Mouse (Mus musculus): Measurements from ENCODE around the gene Tex2. TPM values are rescaled to one million over a fixed set of nuclear protein-coding genes. Genes with fewer than 3 reads are reported as not detected.

Gene Tex2
- polyA plus RNA-seq, 1 experiment from 2014 or later: 12.3 TPM

GRCm38 (mm10) chr11:106465932-106466331 is 147.3 kb downstream of the Tex2 start:
- no peak for ATAC-seq (replicated peaks; ENCODE audit: insufficient number of reproducible peaks, low FRiP score, low TSS enrichment)
- Histone ChIP-seq H3K4me2 (no peak overlapping the region), H3K36me3 (ENCODE audit: control insufficient read depth, insufficient read depth, low read length) (no peaks in the 10 kb centered on the region), H3K9me3 (replicated peaks; ENCODE audit: control insufficient read depth, low read length) (no peaks in the 10 kb centered on the region), H3K4me1 (ENCODE audit: control insufficient read depth, insufficient read depth, low read length) (peaks cover 7% of the 10 kb centered on the region), H3K27me3 (ENCODE audit: control insufficient read depth, insufficient read depth, low read length) (no peaks in the 10 kb centered on the region), H3K4me3 (ENCODE audit: low read depth, low read length) (no peak overlapping the region), H3K9ac (ENCODE audit: low read depth, low read length) (no peak overlapping the region), H3K27ac (ENCODE audit: low read depth, low read length) (no peak overlapping the region)
- 88% methylated on average over 4 of the region's 4 CpGs for WGBS (ENCODE audit: insufficient replicate concordance)

GRCm38 (mm10) chr11:106465545-106465903 is 147.7 kb downstream of the Tex2 start:
- no peaks in the 10 kb centered on the region for H3K9me3 ChIP-seq (replicated peaks; ENCODE audit: control insufficient read depth, low read length)
- H3K36me3 ChIP-seq (ENCODE audit: control insufficient read depth, insufficient read depth, low read length): no peaks in the 10 kb centered on the region
- ATAC-seq (replicated peaks; ENCODE audit: insufficient number of reproducible peaks, low FRiP score, low TSS enrichment): no peak
- no peak overlapping the region for H3K27ac ChIP-seq (ENCODE audit: low read depth, low read length)
- no peak overlapping the region for H3K4me3 ChIP-seq (ENCODE audit: low read depth, low read length)
- peaks cover 7% of the 10 kb centered on the region for H3K4me1 ChIP-seq (ENCODE audit: control insufficient read depth, insufficient read depth, low read length)
- H3K9ac ChIP-seq (ENCODE audit: low read depth, low read length): no peak overlapping the region
- 91% methylated on average over 1 of the region's 1 CpGs for WGBS (ENCODE audit: insufficient replicate concordance)
- H3K4me2 ChIP-seq: no peak overlapping the region
- H3K27me3 ChIP-seq (ENCODE audit: control insufficient read depth, insufficient read depth, low read length): no peaks in the 10 kb centered on the region

- H3K4me2 ChIP-seq: no peak overlapping the region
- WGBS (ENCODE audit: insufficient replicate concordance): 82% methylated on average over 4 of the region's 4 CpGs
- no peaks in the 10 kb centered on the region for H3K27me3 ChIP-seq (ENCODE audit: control insufficient read depth, insufficient read depth, low read length)
- ATAC-seq (replicated peaks; ENCODE audit: insufficient number of reproducible peaks, low FRiP score, low TSS enrichment): no peak
- H3K9me3 ChIP-seq (replicated peaks; ENCODE audit: control insufficient read depth, low read length): no peaks in the 10 kb centered on the region
- H3K4me1 ChIP-seq (ENCODE audit: control insufficient read depth, insufficient read depth, low read length): peaks cover 7% of the 10 kb centered on the region
- H3K36me3 ChIP-seq (ENCODE audit: control insufficient read depth, insufficient read depth, low read length): no peaks in the 10 kb centered on the region
- no peak overlapping the region for H3K4me3 ChIP-seq (ENCODE audit: low read depth, low read length)
- no peak overlapping the region for H3K27ac ChIP-seq (ENCODE audit: low read depth, low read length)
- H3K9ac ChIP-seq (ENCODE audit: low read depth, low read length): no peak overlapping the region
These were observed 148.3 kb downstream of the Tex2 start for GRCm38 (mm10) chr11:106464681-106465544.

GRCm38 (mm10) chr11:106463845-106464244 is 149.4 kb downstream of the Tex2 start:
- H3K9me3 ChIP-seq (replicated peaks; ENCODE audit: control insufficient read depth, low read length): no peaks in the 10 kb centered on the region
- no peak overlapping the region for H3K27ac ChIP-seq (ENCODE audit: low read depth, low read length)
- no peak overlapping the region for H3K4me2 ChIP-seq
- WGBS (ENCODE audit: insufficient replicate concordance): 80% methylated on average over 5 of the region's 5 CpGs
- no peaks in the 10 kb centered on the region for H3K36me3 ChIP-seq (ENCODE audit: control insufficient read depth, insufficient read depth, low read length)
- H3K27me3 ChIP-seq (ENCODE audit: control insufficient read depth, insufficient read depth, low read length): no peaks in the 10 kb centered on the region
- no peak overlapping the region for H3K4me3 ChIP-seq (ENCODE audit: low read depth, low read length)
- H3K9ac ChIP-seq (ENCODE audit: low read depth, low read length): no peak overlapping the region
- no peak for ATAC-seq (replicated peaks; ENCODE audit: insufficient number of reproducible peaks, low FRiP score, low TSS enrichment)
- H3K4me1 ChIP-seq (ENCODE audit: control insufficient read depth, insufficient read depth, low read length): peaks cover 8% of the 10 kb centered on the region

- Histone ChIP-seq H3K36me3 (ENCODE audit: control insufficient read depth, insufficient read depth, low read length) (no peaks in the 10 kb centered on the region), H3K9ac (ENCODE audit: low read depth, low read length) (no peak overlapping the region), H3K4me2 (no peak overlapping the region), H3K4me3 (ENCODE audit: low read depth, low read length) (no peak overlapping the region), H3K27me3 (ENCODE audit: control insufficient read depth, insufficient read depth, low read length) (no peaks in the 10 kb centered on the region), H3K27ac (ENCODE audit: low read depth, low read length) (no peak overlapping the region), H3K9me3 (replicated peaks; ENCODE audit: control insufficient read depth, low read length) (no peaks in the 10 kb centered on the region), H3K4me1 (ENCODE audit: control insufficient read depth, insufficient read depth, low read length) (peaks cover 10% of the 10 kb centered on the region)
- ATAC-seq (replicated peaks; ENCODE audit: insufficient number of reproducible peaks, low FRiP score, low TSS enrichment): no peak
- 52% methylated on average over 3 of the region's 3 CpGs for WGBS (ENCODE audit: insufficient replicate concordance)
These were observed 150.9 kb downstream of the Tex2 start for GRCm38 (mm10) chr11:106462309-106462708.

GRCm38 (mm10) chr11:106461145-106461932 is 151.9 kb downstream of the Tex2 start:
- Histone ChIP-seq H3K4me2 (no peak overlapping the region), H3K36me3 (ENCODE audit: control insufficient read depth, insufficient read depth, low read length) (no peaks in the 10 kb centered on the region), H3K9me3 (replicated peaks; ENCODE audit: control insufficient read depth, low read length) (no peaks in the 10 kb centered on the region), H3K4me3 (ENCODE audit: low read depth, low read length) (no peak overlapping the region), H3K27me3 (ENCODE audit: control insufficient read depth, insufficient read depth, low read length) (no peaks in the 10 kb centered on the region), H3K27ac (ENCODE audit: low read depth, low read length) (no peak overlapping the region), H3K4me1 (ENCODE audit: control insufficient read depth, insufficient read depth, low read length) (peaks cover 10% of the 10 kb centered on the region), H3K9ac (ENCODE audit: low read depth, low read length) (no peak overlapping the region)
- ATAC-seq (replicated peaks; ENCODE audit: insufficient number of reproducible peaks, low FRiP score, low TSS enrichment): no peak
- 77% methylated on average over 5 of the region's 5 CpGs for WGBS (ENCODE audit: insufficient replicate concordance)

GRCm38 (mm10) chr11:106460671-106461070 is 152.6 kb downstream of the Tex2 start:
- H3K4me1 ChIP-seq (ENCODE audit: control insufficient read depth, insufficient read depth, low read length): peaks cover 10% of the 10 kb centered on the region
- H3K9me3 ChIP-seq (replicated peaks; ENCODE audit: control insufficient read depth, low read length): no peaks in the 10 kb centered on the region
- H3K4me2 ChIP-seq: no peak overlapping the region
- H3K36me3 ChIP-seq (ENCODE audit: control insufficient read depth, insufficient read depth, low read length): no peaks in the 10 kb centered on the region
- no peak overlapping the region for H3K9ac ChIP-seq (ENCODE audit: low read depth, low read length)
- no peak for ATAC-seq (replicated peaks; ENCODE audit: insufficient number of reproducible peaks, low FRiP score, low TSS enrichment)
- WGBS (ENCODE audit: insufficient replicate concordance): 73% methylated on average over 1 of the region's 1 CpGs
- no peaks in the 10 kb centered on the region for H3K27me3 ChIP-seq (ENCODE audit: control insufficient read depth, insufficient read depth, low read length)
- H3K4me3 ChIP-seq (ENCODE audit: low read depth, low read length): no peak overlapping the region
- H3K27ac ChIP-seq (ENCODE audit: low read depth, low read length): no peak overlapping the region

- H3K36me3 ChIP-seq (ENCODE audit: control insufficient read depth, insufficient read depth, low read length): no peaks in the 10 kb centered on the region
- H3K27me3 ChIP-seq (ENCODE audit: control insufficient read depth, insufficient read depth, low read length): no peaks in the 10 kb centered on the region
- H3K4me2 ChIP-seq: no peak overlapping the region
- no peak for ATAC-seq (replicated peaks; ENCODE audit: insufficient number of reproducible peaks, low FRiP score, low TSS enrichment)
- H3K9ac ChIP-seq (ENCODE audit: low read depth, low read length): no peak overlapping the region
- WGBS (ENCODE audit: insufficient replicate concordance): 70% methylated on average over 4 of the region's 4 CpGs
- H3K9me3 ChIP-seq (replicated peaks; ENCODE audit: control insufficient read depth, low read length): no peaks in the 10 kb centered on the region
- no peak overlapping the region for H3K4me3 ChIP-seq (ENCODE audit: low read depth, low read length)
- no peak overlapping the region for H3K27ac ChIP-seq (ENCODE audit: low read depth, low read length)
- H3K4me1 ChIP-seq (ENCODE audit: control insufficient read depth, insufficient read depth, low read length): peaks cover 10% of the 10 kb centered on the region
These were observed 154.7 kb downstream of the Tex2 start for GRCm38 (mm10) chr11:106458540-106458939.

Data from heart, embryonic 11.5 days (tissue).